Mouse (Mus musculus) activated CD4-positive, CD25-positive, alpha-beta regulatory T cell (primary cell): ENCODE data around the gene Tssk2. TPM values are rescaled to one million over a fixed set of nuclear protein-coding genes. Genes with fewer than 3 reads are reported as not detected.

Experiments
- polyA plus RNA-seq, 2 experiments: library from polyadenylated mRNA; unstranded; fragments of 100-300 nt; shearing (Covaris generic); gene quantifications; one replicate each; pipeline ENCODE4 v1.2.1; 2017

Gene Tssk2
- polyA plus RNA-seq = not detected

GRCm38 (mm10) chr16:17898462-17898861 is at the start of gene Tssk2, which contains the start of gene Dgcr2:
TSS of gene Tssk2 (plus strand) at chr16:17898637.
TSS of gene Dgcr2 (minus strand) at chr16:17898562.

DNA sequence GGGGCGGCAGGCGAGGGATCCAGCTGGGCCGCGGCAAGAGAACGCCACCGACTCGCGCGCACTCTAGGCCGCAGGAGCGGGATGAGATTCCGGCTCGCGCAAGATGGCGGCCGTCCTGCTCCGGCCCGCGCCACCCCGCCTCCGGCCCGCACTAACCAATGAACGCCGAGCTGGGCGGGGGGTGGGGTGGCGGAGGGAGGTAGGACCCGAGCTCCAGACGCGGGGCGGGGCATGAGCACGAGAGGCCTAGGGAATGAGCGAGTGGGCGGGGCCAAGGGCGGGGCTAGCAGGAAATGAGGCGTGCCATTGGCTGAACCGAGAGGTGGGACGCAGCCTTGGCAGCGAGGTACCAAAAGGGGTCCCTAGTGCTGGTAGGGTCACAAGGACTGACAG is 6.9 kb upstream of the Tssk2 start, which contains the start of gene Gm20518:
Gm20518 (minus strand) TSS at position 105 of the 393 bp plus-strand sequence.

DNA sequence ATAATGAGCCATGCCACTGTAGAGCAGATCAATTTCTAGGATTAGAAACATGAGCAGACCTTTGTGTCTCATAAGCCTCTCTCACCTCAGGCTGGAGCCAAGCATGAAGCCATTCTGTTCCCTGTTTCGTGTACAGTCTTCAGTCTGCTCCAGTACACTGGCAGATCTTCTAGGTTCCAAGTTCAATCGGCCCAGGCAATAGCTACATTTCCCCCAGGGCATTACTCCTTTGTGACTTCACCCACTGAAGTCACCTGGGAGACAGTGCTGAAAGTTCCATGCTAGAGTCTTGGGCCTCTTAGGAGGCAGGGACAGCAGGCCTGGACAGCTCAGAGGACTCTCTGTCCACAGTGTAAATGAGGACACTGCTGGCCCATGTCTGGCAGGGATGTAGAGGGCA is 4.5 kb upstream of the Tssk2 start, which contains the start of gene Tssk1:
Tssk1 (plus strand) TSS at position 301 of the 400 bp plus-strand sequence.

GRCm38 (mm10) chr16:17911052-17911595 is 12.7 kb downstream of the Tssk2 start, which contains the start of gene Ess2:
TSS of gene Ess2 (minus strand) at chr16:17911348.

DNA sequence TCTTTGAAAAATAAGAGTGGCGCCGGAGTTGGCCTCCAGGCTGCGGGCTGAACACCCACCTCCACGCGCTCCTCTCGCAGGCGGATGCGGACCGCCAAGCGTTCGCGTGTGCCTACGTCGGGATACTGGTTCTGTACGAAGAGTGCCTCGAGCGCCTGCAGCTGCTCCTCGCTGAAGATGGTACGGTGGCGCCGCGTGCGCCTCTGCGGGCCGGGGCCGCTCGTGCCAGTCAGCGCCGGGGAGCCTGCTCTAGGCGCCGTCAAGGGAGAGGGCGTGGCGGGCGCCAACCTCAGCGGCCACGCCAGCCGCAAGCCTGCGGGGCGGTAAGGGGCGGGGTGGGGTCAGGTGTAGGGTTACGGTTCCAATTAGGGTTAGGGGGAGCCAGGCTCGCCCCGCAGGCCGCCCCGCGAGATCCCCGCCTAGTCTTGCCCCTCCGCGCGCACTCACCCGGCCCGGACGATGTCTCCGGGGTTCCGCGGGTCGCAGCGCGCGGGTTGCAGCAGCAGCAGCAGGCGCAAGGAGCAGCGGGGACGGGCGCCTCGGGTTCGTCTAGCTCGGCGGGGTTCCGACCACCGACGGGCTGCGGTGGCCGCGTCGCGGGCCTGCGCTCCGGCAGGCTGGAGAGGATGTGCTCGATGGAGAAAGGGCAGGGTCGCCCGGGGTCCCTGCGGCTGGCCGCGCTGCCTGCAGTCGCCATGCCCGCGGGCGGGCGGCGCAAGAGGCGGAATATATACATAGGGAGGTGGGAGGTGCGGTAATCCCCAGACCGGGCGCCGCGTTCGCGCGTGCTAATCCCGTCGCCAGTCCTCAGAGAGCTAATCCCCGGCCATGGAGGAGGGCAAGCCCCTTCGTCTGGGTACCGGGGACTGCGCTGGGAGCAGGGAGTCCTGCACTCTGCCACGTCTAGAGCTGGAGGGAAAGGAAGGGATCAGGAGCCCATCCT is 16.1 kb downstream of the Tssk2 start, which contains the start of gene Gsc2:
Gsc2 (minus strand) TSS at position 753 of the 943 bp plus-strand sequence.

GRCm38 (mm10) chr16:17928087-17928580 is 29.7 kb downstream of the Tssk2 start, which contains the start of gene Slc25a1:
TSS of gene Slc25a1 (minus strand) at chr16:17928219.

Other genes starting within 250 kb of the Tssk2 start
- gene Med15, start 165.7 kb upstream of the Tssk2 start, polyA plus RNA-seq = 100 to 1,000 TPM in 1 of 2 experiments, 10 to 100 TPM in 1; 90.2 to 128 TPM
- 10 to 100 TPM; 11.1 to 14.1 TPM for gene Klhl22, start 139.0 kb upstream of the Tssk2 start, polyA plus RNA-seq
- gene Scarf2, start 101.4 kb upstream of the Tssk2 start, polyA plus RNA-seq = under 1 TPM in 1 of 2 experiments, not detected in 1; 0.07 TPM
- gene B830017H08Rik, start 65.5 kb upstream of the Tssk2 start, polyA plus RNA-seq = not detected
- gene Car15, start 60.3 kb upstream of the Tssk2 start, polyA plus RNA-seq = 1 to 10 TPM; 1.5 to 2.1 TPM
- gene Gm20518, start 7.0 kb upstream of the Tssk2 start, polyA plus RNA-seq = under 1 TPM; 0.31 to 0.33 TPM
- gene Tssk1, start 4.4 kb upstream of the Tssk2 start, polyA plus RNA-seq = not detected
- gene Dgcr2, start 75 bp upstream of the Tssk2 start, polyA plus RNA-seq = 10 to 100 TPM; 36.9 to 52.6 TPM
- gene Ess2, start 12.7 kb downstream of the Tssk2 start, polyA plus RNA-seq = 10 to 100 TPM; 51.7 to 68.8 TPM
- gene Gsc2, start 16.4 kb downstream of the Tssk2 start, polyA plus RNA-seq = not detected
- 10 to 100 TPM; 40.7 to 50.5 TPM for gene Slc25a1, start 29.6 kb downstream of the Tssk2 start, polyA plus RNA-seq
- gene Vpreb2, start 81.8 kb downstream of the Tssk2 start, polyA plus RNA-seq = not detected
- 10 to 100 TPM; 36.6 to 37.8 TPM for gene Dgcr6, start 154.2 kb downstream of the Tssk2 start, polyA plus RNA-seq
- gene Prodh, start 191.6 kb downstream of the Tssk2 start, polyA plus RNA-seq = 1 to 10 TPM; 3.8 to 9.4 TPM
- gene Rtn4r, start 229.0 kb downstream of the Tssk2 start, polyA plus RNA-seq = not detected